8 mouse cellular contexts compared by ENCODE assay signal in genomic region chr16:35769878-35770657, GRCm38 (mm10). TPM values are rescaled to one million over a fixed set of nuclear protein-coding genes. Genes with fewer than 3 reads are reported as not detected.
DNase-seq lines count a peak whose midpoint lies in the region; ATAC-seq and TF ChIP-seq lines count a peak whose summit lies in the region.

Hspbap1 (plus strand) TSS chr16:35770375.

- H3K4me2 ChIP-seq in embryonic facial prominence, embryonic 12.5 days (replicated peaks) = peak within 1 kb of the TSS; percentile 91
- H3K4me2 ChIP-seq in limb, embryonic 11.5 days (ENCODE audit: low read depth, severe bottlenecking) = peak within 1 kb of the TSS; percentile 65
- peak within 1 kb of the TSS; percentile 73 for H3K4me2 ChIP-seq in midbrain, embryonic 13.5 days (replicated peaks)

- no peaks in the 10 kb centered on the region for H3K36me3 ChIP-seq in embryonic facial prominence, embryonic 12.5 days
- H3K36me3 ChIP-seq in kidney, adult 2 months (ENCODE audit: control insufficient read depth, insufficient read depth, low read length) = no peaks in the 10 kb centered on the region
- H3K36me3 ChIP-seq in limb, embryonic 11.5 days (ENCODE audit: control insufficient read depth, insufficient read depth, low read length) = no peaks in the 10 kb centered on the region
- no peaks in the 10 kb centered on the region for H3K36me3 ChIP-seq in midbrain, embryonic 13.5 days
- no peaks in the 10 kb centered on the region for H3K36me3 ChIP-seq in small intestine, adult 2 months (ENCODE audit: control insufficient read depth, insufficient read depth, low read length)

- H3K27ac ChIP-seq in embryonic facial prominence, embryonic 12.5 days = peak within 1 kb of the TSS; percentile 72; the same call in 1 of the 2 replicates
- H3K27ac ChIP-seq in kidney, adult 2 months (ENCODE audit: insufficient read depth, low read depth, low read length) = peak within 1 kb of the TSS; percentile 66
- no peak within 1 kb of the TSS for H3K27ac ChIP-seq in limb, embryonic 11.5 days (replicated peaks; ENCODE audit: low read depth, low read length)
- peak within 1 kb of the TSS; percentile 75 for H3K27ac ChIP-seq in midbrain, embryonic 13.5 days
- peak within 1 kb of the TSS; percentile 89 for H3K27ac ChIP-seq in small intestine, adult 2 months (ENCODE audit: insufficient read depth, low read depth, low read length)

- WGBS in embryonic facial prominence, embryonic 12.5 days = under 1% methylated on average over 51 of the region's 51 CpGs
- WGBS in kidney, adult 2 months = under 1% methylated on average over 51 of the region's 51 CpGs
- under 1% methylated on average over 51 of the region's 51 CpGs for WGBS in limb, embryonic 11.5 days
- under 1% methylated on average over 51 of the region's 51 CpGs for WGBS in midbrain, embryonic 13.5 days
- WGBS in small intestine, adult 2 months = under 1% methylated on average over 51 of the region's 51 CpGs

- peaks cover 26% of the 10 kb centered on the region for H3K4me1 ChIP-seq in embryonic facial prominence, embryonic 12.5 days
- peaks cover 9% of the 10 kb centered on the region for H3K4me1 ChIP-seq in kidney, adult 2 months (ENCODE audit: control insufficient read depth, insufficient read depth, low read length)
- H3K4me1 ChIP-seq in limb, embryonic 11.5 days (ENCODE audit: control insufficient read depth, insufficient read depth, low read length) = peaks cover 8% of the 10 kb centered on the region; the same call in 1 of the 2 replicates
- H3K4me1 ChIP-seq in midbrain, embryonic 13.5 days (replicated peaks) = peaks cover 39% of the 10 kb centered on the region
- peaks cover 11% of the 10 kb centered on the region for H3K4me1 ChIP-seq in small intestine, adult 2 months (ENCODE audit: control insufficient read depth, insufficient read depth, insufficient read length, low read length)

- no peaks in the 10 kb centered on the region for H3K9me3 ChIP-seq in embryonic facial prominence, embryonic 12.5 days
- H3K9me3 ChIP-seq in limb, embryonic 11.5 days (ENCODE audit: control insufficient read depth, low read length) = no peaks in the 10 kb centered on the region
- H3K9me3 ChIP-seq in midbrain, embryonic 13.5 days = no peaks in the 10 kb centered on the region

- peak within 1 kb of the TSS; percentile 89 for H3K4me3 ChIP-seq in embryonic facial prominence, embryonic 12.5 days
- H3K4me3 ChIP-seq in kidney, adult 2 months (ENCODE audit: insufficient read depth, low read depth, low read length) = peak within 1 kb of the TSS; percentile 69
- H3K4me3 ChIP-seq in limb, embryonic 11.5 days (ENCODE audit: low read depth, low read length) = peak within 1 kb of the TSS; percentile 92
- peak within 1 kb of the TSS; percentile 70 for H3K4me3 ChIP-seq in midbrain, embryonic 13.5 days (replicated peaks)
- peak within 1 kb of the TSS; percentile 93 for H3K4me3 ChIP-seq in small intestine, adult 2 months (ENCODE audit: low read depth, low read length)

- TF ChIP-seq CTCF in kidney, adult 2 months (conservative IDR thresholded peaks at IDR 0.05; ENCODE audit: insufficient read depth, insufficient read length, low read depth, low read length) = no peak
- TF ChIP-seq CTCF in small intestine, adult 2 months (IDR thresholded peaks at IDR 0.05; ENCODE audit: extremely low read depth, insufficient read length, insufficient replicate concordance, low read depth, low read length) = no peak

- peak; percentile 92 for DNase-seq in 3T3-L1 (ENCODE audit: low read depth, low spot score)
- DNase-seq in adrenal gland, postnatal 36 days = peak; percentile 94 to 95
- DNase-seq in heart, adult 18-20 months = peak; percentile 95
- DNase-seq in kidney, adult 2 months = peak; percentile 95
- peak; percentile 91 for DNase-seq in limb, embryonic 11.5 days (ENCODE audit: low spot score)

- TF ChIP-seq POLR2A in kidney, adult 2 months (IDR thresholded peaks at IDR 0.05; ENCODE audit: low read depth, low read length) = peak; percentile 28
- TF ChIP-seq POLR2A in small intestine, adult 2 months (IDR thresholded peaks at IDR 0.05; ENCODE audit: low read depth, low read length) = no peak; the same call in none of the 2 replicates

- H3K9ac ChIP-seq in embryonic facial prominence, embryonic 12.5 days = peak within 1 kb of the TSS; percentile 97
- H3K9ac ChIP-seq in limb, embryonic 11.5 days (ENCODE audit: low read length) = peak within 1 kb of the TSS; percentile 88
- peak within 1 kb of the TSS; percentile 89 for H3K9ac ChIP-seq in midbrain, embryonic 13.5 days (replicated peaks)

- no peaks in the 10 kb centered on the region for H3K27me3 ChIP-seq in embryonic facial prominence, embryonic 12.5 days
- H3K27me3 ChIP-seq in kidney, adult 2 months (replicated peaks; ENCODE audit: control insufficient read depth, insufficient read depth, low read length) = no peaks in the 10 kb centered on the region
- no peaks in the 10 kb centered on the region for H3K27me3 ChIP-seq in limb, embryonic 11.5 days (ENCODE audit: control insufficient read depth, insufficient read depth, low read length)
- H3K27me3 ChIP-seq in midbrain, embryonic 13.5 days = no peaks in the 10 kb centered on the region
- H3K27me3 ChIP-seq in small intestine, adult 2 months (ENCODE audit: control insufficient read depth, insufficient read depth, low read length) = no peaks in the 10 kb centered on the region

- peak; percentile 53 for ATAC-seq in embryonic facial prominence, embryonic 12.5 days (ENCODE audit: insufficient number of reproducible peaks, insufficient read depth, low FRiP score, low TSS enrichment)
- ATAC-seq in limb, embryonic 11.5 days (ENCODE audit: insufficient number of reproducible peaks, low FRiP score, low TSS enrichment, low read depth) = peak; percentile 75
- ATAC-seq in midbrain, embryonic 13.5 days = peak; percentile 76

RNA-seq across cellular contexts. Expression of gene Hspbap1, which starts in this region (rescaled TPM):
- total RNA-seq in adrenal gland, postnatal 36 days (2021) = 1 to 10 TPM; 5.7 to 7.0 TPM
- polyA plus RNA-seq in embryonic facial prominence, embryonic 12.5 days (2016; fragmentation: Nextera tagmentation; extraction: Ambion mirVana) = 23.1 and 23.5 TPM in 2 replicates
- total RNA-seq in heart, adult 18-20 months (2021) = 1 to 10 TPM; 2.4 to 3.2 TPM
- 6.2 and 7.0 TPM in 2 replicates for polyA plus RNA-seq in kidney, adult 2 months (2012; rRNA removed)
- 23.5 and 23.8 TPM in 2 replicates for polyA plus RNA-seq in limb, embryonic 11.5 days (2014; fragmentation: Nextera tagmentation; extraction: Ambion mirVana)
- 19.7 and 21.9 TPM in 2 replicates for polyA plus RNA-seq in midbrain, embryonic 13.5 days (2015; fragmentation: Nextera tagmentation; extraction: Ambion mirVana)
- polyA plus RNA-seq in small intestine, adult 2 months (2012; rRNA removed) = 1.6 and 4.4 TPM in 2 replicates
